Mouse (Mus musculus): ENCODE data around the gene Morn1. TPM values are rescaled to one million over a fixed set of nuclear protein-coding genes. Genes with fewer than 3 reads are reported as not detected.

The Morn1 gene
- total RNA-seq, 2 experiments from 2014 or later, result 16.0 to 16.3 TPM

- intact Hi-C loops (cut with DNase I), result no loop called here
- peak; percentile 84 to 87 for DNase-seq (ENCODE audit: extremely low spot score in 1 of 2, low spot score in 2 of 2)
Observed at GRCm38 (mm10) chr4:155129996-155130395, 43.6 kb downstream of the Morn1 start.

- DNase-seq (ENCODE audit: extremely low spot score in 1 of 2, low spot score in 2 of 2), result no peak
- intact Hi-C loops (cut with DNase I), result no loop called here
Observed at GRCm38 (mm10) chr4:155130616-155131015, 44.2 kb downstream of the Morn1 start.

DNA sequence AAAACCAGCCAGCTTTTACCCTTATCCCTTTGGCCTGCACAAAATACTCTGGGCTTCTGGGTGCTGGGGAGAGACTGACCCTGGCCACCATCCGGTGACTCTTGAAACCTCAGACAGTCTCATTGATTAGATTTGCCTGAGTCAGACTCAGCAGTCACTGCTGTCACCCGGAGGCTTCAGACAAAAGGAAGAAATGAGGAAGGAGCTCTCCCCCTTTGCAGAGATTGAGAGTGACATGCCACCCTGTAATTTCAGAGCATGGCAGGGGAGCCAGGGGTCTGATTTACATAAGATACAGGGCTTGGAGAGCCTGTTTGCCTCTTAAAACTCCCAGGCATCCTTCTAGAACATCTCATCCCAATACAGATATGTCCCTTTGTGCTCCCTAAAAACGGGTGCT is 46.8 kb downstream of the Morn1 start:
- intact Hi-C loops (cut with DNase I), result no loop called here
- DNase-seq (ENCODE audit: extremely low spot score in 1 of 2, low spot score in 2 of 2), result no peak

- no peak for DNase-seq (ENCODE audit: extremely low spot score in 1 of 2, low spot score in 2 of 2)
- intact Hi-C loops (cut with DNase I), result no loop called here
Observed at GRCm38 (mm10) chr4:155133658-155134417, 47.5 kb downstream of the Morn1 start.

DNA sequence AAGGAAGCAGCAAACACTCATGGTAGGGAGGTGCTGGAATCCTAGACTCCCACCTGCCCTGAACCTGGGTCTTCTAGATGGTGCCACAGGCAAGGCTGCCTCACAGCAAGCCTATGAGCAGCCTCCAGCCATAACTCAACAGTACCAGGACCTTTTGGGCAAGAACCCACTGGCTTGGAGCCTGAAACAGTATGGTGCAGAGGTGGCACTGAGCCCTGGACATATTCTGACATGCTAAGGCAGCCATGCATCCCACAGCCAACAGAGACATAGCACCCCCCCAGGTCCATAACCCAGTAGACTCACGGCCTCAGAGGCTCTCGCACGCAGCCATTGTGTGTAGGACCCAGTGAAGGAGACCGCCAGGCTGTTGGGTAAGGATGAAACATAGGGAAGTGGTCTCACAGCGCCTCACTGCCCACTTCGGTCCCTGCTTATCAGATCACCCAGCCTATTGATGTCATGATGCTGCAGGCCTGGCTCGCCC is 48.4 kb downstream of the Morn1 start:
- no peak for DNase-seq (ENCODE audit: extremely low spot score in 1 of 2, low spot score in 2 of 2)
- intact Hi-C loops (cut with DNase I), result no loop called here

GRCm38 (mm10) chr4:155135909-155136585 is 49.7 kb downstream of the Morn1 start:
- intact Hi-C loops (cut with DNase I), result no loop called here
- DNase-seq (ENCODE audit: extremely low spot score in 1 of 2, low spot score in 2 of 2), result no peak

DNA sequence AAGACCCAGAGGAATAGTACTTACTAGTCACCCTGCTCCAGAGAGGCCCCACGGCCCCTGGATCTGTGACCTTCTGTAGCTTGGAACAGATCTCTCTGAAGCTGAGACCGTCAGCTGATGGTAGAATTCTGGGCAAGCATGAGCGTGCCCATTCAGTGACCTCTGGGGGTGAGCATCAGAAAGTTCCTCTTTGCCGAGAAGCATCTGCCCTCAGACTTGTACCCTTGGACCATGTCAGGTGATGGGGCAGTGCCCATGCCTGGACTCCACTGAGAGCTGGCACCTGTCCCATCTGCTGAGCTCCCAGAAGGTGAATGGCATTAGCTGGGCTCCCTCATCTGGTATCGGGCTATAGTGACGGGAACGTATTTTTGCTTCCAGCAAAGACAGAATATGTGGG is 51.5 kb downstream of the Morn1 start:
- DNase-seq (ENCODE audit: extremely low spot score in 1 of 2, low spot score in 2 of 2), result no peak
- intact Hi-C loops (cut with DNase I), result no loop called here

DNA sequence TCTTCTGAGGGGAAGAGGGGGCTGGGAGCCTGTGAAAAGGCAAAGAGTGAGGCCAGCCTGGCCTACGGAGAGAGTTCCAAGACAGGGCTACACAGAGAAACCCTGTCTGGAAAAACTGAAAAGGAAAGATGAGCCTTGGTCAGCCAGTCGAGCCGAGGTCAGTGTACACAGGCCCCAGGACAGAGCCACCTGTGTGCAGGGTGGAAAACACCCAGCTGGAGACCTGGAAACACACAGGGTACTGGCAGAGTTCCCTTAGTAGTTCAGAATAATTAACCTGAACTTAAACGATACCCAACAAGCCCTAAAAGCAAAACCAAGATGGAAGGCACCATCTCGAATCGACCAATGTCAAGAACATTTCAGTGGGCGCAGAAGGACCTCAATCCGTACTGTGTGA is 52.1 kb downstream of the Morn1 start:
- DNase-seq (ENCODE audit: extremely low spot score in 1 of 2, low spot score in 2 of 2), result no peak
- intact Hi-C loops (cut with DNase I), result no loop called here

DNA sequence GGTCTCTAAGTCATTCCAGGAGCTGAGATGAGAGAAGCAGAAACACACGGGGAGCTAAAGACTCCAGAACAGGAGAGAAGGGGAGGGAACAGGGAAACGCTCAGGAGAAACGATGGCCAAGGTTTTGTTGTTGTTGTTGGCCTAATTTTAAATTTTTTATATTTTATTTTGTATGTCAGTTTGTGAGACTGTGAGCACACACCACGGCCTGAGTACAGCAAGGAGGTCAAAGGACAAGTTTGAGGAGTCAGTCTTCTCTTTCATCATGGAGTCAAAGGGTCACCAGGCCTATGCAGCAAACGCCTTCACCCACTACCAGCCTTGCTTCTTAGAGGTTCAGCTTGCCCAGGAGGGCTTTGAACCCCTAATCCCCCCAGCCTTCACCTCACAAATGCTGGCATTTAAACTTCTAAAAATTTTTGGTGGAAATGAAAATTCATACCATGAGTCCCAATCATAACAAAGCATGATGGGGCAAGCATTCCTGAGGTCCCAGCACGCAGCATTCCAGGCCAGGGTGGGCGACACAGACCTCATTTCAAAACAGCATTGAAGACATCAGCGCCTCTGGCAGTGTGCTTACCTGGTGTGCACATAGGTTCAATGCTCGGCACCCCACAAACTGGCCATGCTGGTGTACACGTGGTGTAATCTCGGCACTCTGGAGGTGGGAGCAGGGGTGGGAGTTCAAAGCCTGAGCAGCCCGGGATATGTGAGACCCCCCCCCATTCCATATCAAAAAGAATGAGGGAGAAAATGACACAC is 53.1 kb downstream of the Morn1 start:
- DNase-seq (ENCODE audit: extremely low spot score in 1 of 2, low spot score in 2 of 2), result no peak
- intact Hi-C loops (cut with DNase I), result no loop called here

GRCm38 (mm10) chr4:155140150-155140549 is 53.8 kb downstream of the Morn1 start:
- DNase-seq (ENCODE audit: extremely low spot score in 1 of 2, low spot score in 2 of 2), result no peak
- intact Hi-C loops (cut with DNase I), result no loop called here

GRCm38 (mm10) chr4:155140795-155141265 is 54.5 kb downstream of the Morn1 start:
- intact Hi-C loops (cut with DNase I), result no loop called here
- peak in 1 of 2 experiments; percentile 68 for DNase-seq (ENCODE audit: extremely low spot score in 1 of 2, low spot score in 2 of 2)

DNA sequence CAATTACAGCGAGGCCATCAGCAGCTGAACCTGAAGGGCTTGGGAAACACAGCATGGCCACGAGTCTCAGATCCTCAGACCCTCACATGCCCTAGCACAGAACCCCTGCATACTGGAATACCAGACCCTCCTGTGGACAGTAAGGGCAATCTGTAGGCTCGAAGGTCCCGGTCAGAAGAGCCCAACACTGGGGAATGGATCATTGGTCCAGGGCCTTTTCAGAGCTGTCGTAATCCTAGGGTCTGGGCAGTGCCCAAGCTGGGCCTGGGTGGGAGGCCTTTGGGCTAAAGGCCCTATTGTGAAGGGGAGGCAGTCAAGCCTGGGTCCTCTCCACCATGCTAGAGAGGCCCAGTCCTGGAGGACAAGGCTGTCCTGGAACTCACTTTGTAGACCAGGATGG is 56.5 kb downstream of the Morn1 start:
- no peak for DNase-seq (ENCODE audit: extremely low spot score in 1 of 2, low spot score in 2 of 2)
- intact Hi-C loops (cut with DNase I), result no loop called here

GRCm38 (mm10) chr4:155143411-155143810 is 57.0 kb downstream of the Morn1 start:
- intact Hi-C loops (cut with DNase I), result no loop called here
- DNase-seq (ENCODE audit: extremely low spot score in 1 of 2, low spot score in 2 of 2), result no peak

- intact Hi-C loops (cut with DNase I), result no loop called here
- peak; percentile 59 to 79 for DNase-seq (ENCODE audit: extremely low spot score in 1 of 2, low spot score in 2 of 2)
Observed at GRCm38 (mm10) chr4:155143871-155144502, 57.6 kb downstream of the Morn1 start.

DNA sequence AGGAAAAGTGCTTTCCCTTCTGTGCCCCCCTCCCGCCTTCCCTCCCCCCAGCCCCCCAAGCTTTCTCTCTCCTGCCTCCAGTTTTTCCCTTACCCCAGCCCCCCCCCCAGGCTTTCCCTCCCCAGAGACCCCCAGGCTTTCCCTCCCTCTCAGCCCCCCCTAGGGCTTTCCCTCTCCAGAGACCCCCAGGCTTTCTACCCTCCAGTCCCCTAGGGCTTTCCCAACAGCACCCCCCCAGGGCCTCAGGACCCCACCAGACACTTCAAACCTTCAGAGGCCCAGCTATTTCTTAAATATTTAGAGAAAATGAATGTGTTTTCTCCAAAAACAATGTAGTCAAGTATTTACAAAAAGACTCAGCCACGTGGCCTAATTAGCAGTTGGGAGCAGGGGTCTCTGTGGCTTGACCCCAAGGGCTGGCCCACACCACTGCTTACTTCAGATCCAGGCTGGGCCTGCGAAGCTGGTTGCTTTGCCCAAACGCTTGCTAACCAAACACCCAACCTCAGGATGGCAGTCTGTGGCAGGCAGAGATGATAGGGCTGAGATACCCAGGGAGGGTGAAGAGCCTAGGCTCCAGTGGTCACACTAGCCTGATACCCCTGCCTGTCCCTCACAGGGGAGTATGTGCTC is 58.3 kb downstream of the Morn1 start:
- intact Hi-C loops (cut with DNase I), result no loop called here
- no peak for DNase-seq (ENCODE audit: extremely low spot score in 1 of 2, low spot score in 2 of 2)

- intact Hi-C loops (cut with DNase I), result no loop called here
- DNase-seq (ENCODE audit: extremely low spot score in 1 of 2, low spot score in 2 of 2), result no peak
Observed at GRCm38 (mm10) chr4:155146107-155146823, 59.9 kb downstream of the Morn1 start.

DNA sequence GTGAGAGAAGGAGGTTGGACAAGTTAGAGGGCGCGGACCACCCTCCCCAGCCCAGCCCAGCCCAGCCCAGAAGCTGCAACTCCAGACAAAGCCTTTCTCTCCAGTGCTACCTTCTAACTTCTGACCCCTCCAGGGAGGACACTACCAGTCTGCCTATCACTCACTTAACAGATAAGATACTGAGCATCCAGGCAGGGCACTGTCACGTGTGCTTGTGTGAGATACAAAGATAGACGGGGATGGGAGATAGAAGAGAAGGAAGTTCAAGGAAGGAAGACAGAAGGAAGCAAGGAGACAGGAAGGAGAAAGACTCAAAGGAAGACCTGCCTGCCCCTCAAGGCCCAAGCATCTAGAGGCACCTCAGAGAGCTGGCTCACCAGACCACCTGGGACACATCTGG is 62.1 kb downstream of the Morn1 start:
- intact Hi-C loops (cut with DNase I), result no loop called here

More for the DNA sequence above, 62.1 kb downstream of the Morn1 start:
- no peak for DNase-seq (ENCODE audit: extremely low spot score in 1 of 2, low spot score in 2 of 2)

All from left cerebral cortex, postnatal 10 days (tissue).